In the genomic region with DNA sequence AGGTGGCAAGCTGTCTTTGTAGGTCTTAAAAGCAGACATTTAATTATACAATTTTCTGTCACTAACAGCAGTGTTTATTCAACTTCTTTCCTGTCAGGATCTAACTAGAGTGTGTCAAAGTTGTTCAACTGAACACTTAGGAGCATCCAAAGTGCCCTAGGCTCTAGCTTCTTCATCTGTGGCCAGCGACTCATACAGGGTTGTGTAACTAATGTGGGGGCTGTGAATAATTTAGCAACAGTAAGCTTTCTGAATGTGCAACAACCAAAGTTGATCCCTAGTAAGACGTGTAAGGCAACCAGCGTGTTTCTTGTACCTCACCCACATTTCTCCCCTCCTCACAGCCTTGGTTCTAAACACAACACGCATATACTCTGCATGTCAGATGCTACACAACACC, we compare ENCODE assay signal across 28 mouse cellular contexts. TPM values are rescaled to one million over a fixed set of nuclear protein-coding genes. Genes with fewer than 3 reads are reported as not detected.
DNase-seq lines count a peak whose midpoint lies in the region; ATAC-seq and TF ChIP-seq lines count a peak whose summit lies in the region.
"Had no signal": no experiment of that assay in that cellular context is flagged by ENCODE, and none has a peak within 500 bp of the region (broad histone marks: within the 10 kb centered on the region; RNA-seq: fewer than 3 reads in every experiment).

No protein-coding gene starts in this region.

- H3K36me3 ChIP-seq in liver, embryonic 11.5 days (ENCODE audit: control insufficient read depth, insufficient read depth, low read length): no peaks in the 10 kb centered on the region
- H3K36me3 ChIP-seq: embryonic facial prominence, embryonic 13.5 days; G1E; heart, embryonic 13.5 days; hindbrain, embryonic 12.5 days; intestine, embryonic 15.5 days had no signal

- no peaks in the 10 kb centered on the region for H3K4me1 ChIP-seq in liver, embryonic 11.5 days (replicated peaks; ENCODE audit: control insufficient read depth, insufficient read depth, low read length)
- H3K4me1 ChIP-seq: embryonic facial prominence, embryonic 13.5 days; forebrain, embryonic 13.5 days; heart, embryonic 13.5 days; hindbrain, embryonic 12.5 days; intestine, embryonic 15.5 days had no signal

- no peak overlapping the region for H3K9ac ChIP-seq in liver, embryonic 11.5 days (ENCODE audit: low read depth, low read length)
- H3K9ac ChIP-seq: embryonic facial prominence, embryonic 13.5 days; forebrain, embryonic 13.5 days; forebrain, postnatal 0 days; heart, embryonic 13.5 days; hindbrain, embryonic 12.5 days; intestine, embryonic 15.5 days had no signal

- H3K4me3 ChIP-seq in liver, embryonic 11.5 days (ENCODE audit: low read depth, low read length): no peak overlapping the region
- H3K4me3 ChIP-seq: embryonic facial prominence, embryonic 13.5 days; forebrain, embryonic 13.5 days; heart, embryonic 13.5 days; hindbrain, embryonic 12.5 days; intestine, embryonic 15.5 days had no signal

- WGBS in liver, embryonic 11.5 days: 80% methylated on average over 4 of the region's 4 CpGs

- H3K4me2 ChIP-seq in liver, embryonic 11.5 days: no peak overlapping the region
- H3K4me2 ChIP-seq: embryonic facial prominence, embryonic 13.5 days; forebrain, embryonic 13.5 days; heart, embryonic 13.5 days; hindbrain, embryonic 12.5 days; intestine, embryonic 15.5 days had no signal

- in situ Hi-C loops in Patski (cut with MboI; ENCODE audit: low pct_unique_long_range_greater_than_20kb): no loop called here

- TF ChIP-seq CTCF in Patski (IDR thresholded peaks at IDR 0.05): no peak

- POLR2A ChIA-PET in Patski (lab: Charles Lee): interaction anchor here (0.9 to 1.4 kb wide), 2 partner anchors 11 to 14 kb away, joined by 3 to 4 read pairs; no protein-coding TSS in a partner anchor

- DNase-seq in 416B (ENCODE audit: low read depth): peak; percentile 74
- peak; percentile 71 for DNase-seq in Patski (ENCODE audit: low read depth, low spot score)
- no peak for DNase-seq in urinary bladder, postnatal 36 days (ENCODE audit: low spot score in 2 of 2)
- DNase-seq in liver, embryonic 11.5 days (ENCODE audit: low spot score): no peak
- DNase-seq: adrenal gland, adult 8-10 months; cerebellum, adult 11-12 months; cerebellum, adult 9-10 months; cerebellum, postnatal 25 days; forebrain, postnatal 0 days; gastrocnemius, postnatal 14 days; heart, adult 11 months; heart, postnatal 4 days had no signal

- peak; percentile 93 for ATAC-seq in Patski
- peak; percentile 67 for ATAC-seq in granulocyte monocyte progenitor cell, adult 5-6 weeks (replicated peaks; ENCODE audit: poor library complexity, severe bottlenecking)
- no peak for ATAC-seq in inflammation-experienced regulatory T-cells, adult 6 months
- ATAC-seq in liver, embryonic 11.5 days (replicated peaks; ENCODE audit: low FRiP score): no peak
- no peak for ATAC-seq in cerebellum, adult (ENCODE audit: insufficient number of reproducible peaks, low FRiP score, low TSS enrichment)
- ATAC-seq: CD4-positive, CD25-positive, alpha-beta regulatory T cell, adult 4 months; forebrain, embryonic 13.5 days; forebrain, postnatal 0 days; hindbrain, embryonic 16.5 days; intestine, embryonic 15.5 days had no signal

- CTCF ChIA-PET in Patski (lab: Charles Lee): interaction anchor here (1.5 to 11.1 kb wide), 3 partner anchors 9 to 17 kb away, joined by 4 to 85 read pairs (median 9); a partner anchor contains a TSS

- H3K27ac ChIP-seq in liver, embryonic 11.5 days (ENCODE audit: low read depth, low read length): no peak overlapping the region
- H3K27ac ChIP-seq: embryonic facial prominence, embryonic 13.5 days; forebrain, embryonic 13.5 days; heart, embryonic 13.5 days; hindbrain, embryonic 12.5 days; intestine, embryonic 15.5 days had no signal

- H3K9me3 ChIP-seq in liver, embryonic 11.5 days (ENCODE audit: control insufficient read depth, low read length): no peaks in the 10 kb centered on the region
- H3K9me3 ChIP-seq: embryonic facial prominence, embryonic 13.5 days; forebrain, embryonic 13.5 days; G1E; heart, embryonic 13.5 days; hindbrain, embryonic 12.5 days; intestine, embryonic 15.5 days had no signal

- H3K27me3 ChIP-seq in Patski: no peaks in the 10 kb centered on the region
- no peaks in the 10 kb centered on the region for H3K27me3 ChIP-seq in liver, embryonic 11.5 days (replicated peaks; ENCODE audit: control insufficient read depth, insufficient read depth, low read length)
- H3K27me3 ChIP-seq: embryonic facial prominence, embryonic 13.5 days; forebrain, embryonic 13.5 days; heart, embryonic 13.5 days; hindbrain, embryonic 12.5 days; intestine, embryonic 15.5 days had no signal

RNA-seq across cellular contexts. Expression of a gene that starts 13.5 kb away (rescaled TPM):
- 30.5 TPM for polyA plus RNA-seq in Patski (2021)
- 28.8 and 29.1 TPM in 2 replicates for total RNA-seq in granulocyte monocyte progenitor cell, adult 5-6 weeks (2014; fragmentation: Nextera tagmentation)
- 32.2 and 33.7 TPM in 2 replicates for total RNA-seq in granulocyte monocyte progenitor cell, adult 5-6 weeks (2017)
- polyA plus RNA-seq in inflammation-experienced regulatory T-cells, adult 6 months (2017; shearing (Covaris generic)): 1 to 10 TPM in 2 of 3 experiments, under 1 TPM in 1; 0.82 to 4.4 (median 2.2) TPM
- polyA plus RNA-seq in liver, embryonic 11.5 days (2014; fragmentation: Nextera tagmentation; extraction: Ambion mirVana): 6.2 and 6.6 TPM in 2 replicates

RNA-seq across cellular contexts. Expression of a gene that starts 39.4 kb away (rescaled TPM):
- polyA plus RNA-seq in Patski (2021): not detected
- total RNA-seq in granulocyte monocyte progenitor cell, adult 5-6 weeks (2014; fragmentation: Nextera tagmentation): not detected in 2 replicates
- total RNA-seq in granulocyte monocyte progenitor cell, adult 5-6 weeks (2017): not detected in 2 replicates
- polyA plus RNA-seq in inflammation-experienced regulatory T-cells, adult 6 months (2017; shearing (Covaris generic)): not detected
- polyA plus RNA-seq in liver, embryonic 11.5 days (2014; fragmentation: Nextera tagmentation; extraction: Ambion mirVana): not detected in 2 replicates
- total RNA-seq: adrenal gland, adult 8-10 months; adrenal gland, postnatal 4 days; forebrain, postnatal 0 days; G1E; gastrocnemius, adult 18-20 months; gastrocnemius, postnatal 14 days; heart, postnatal 4 days had no signal
- polyA plus RNA-seq: brain, embryonic 14.5 days; CD4-positive, CD25-positive, alpha-beta regulatory T cell, adult 4 months; cortical plate, adult 2 months; embryonic facial prominence, embryonic 13.5 days; forebrain, embryonic 13.5 days; forebrain, postnatal 0 days; G1E; heart, embryonic 13.5 days; heart, postnatal 0 days; hindbrain, embryonic 12.5 days; hindbrain, embryonic 16.5 days; intestine, embryonic 15.5 days had no signal

Comparison
In these comparisons a context has a peak if more than half of its experiments do, and no peak if none do; other contexts are left out.
1. DNase-seq: peak in 416B (single experiment) and Patski (single experiment); none in urinary bladder, postnatal 36 days (0 of 2) and liver, embryonic 11.5 days (single experiment).
2. ATAC-seq: peak in Patski (single experiment) and granulocyte monocyte progenitor cell, adult 5-6 weeks (single experiment); none in inflammation-experienced regulatory T-cells, adult 6 months (single experiment), liver, embryonic 11.5 days (single experiment) and cerebellum, adult (single experiment).